Mouse (Mus musculus) lung, adult 2 months (tissue): ENCODE results near the gene Hdgfl3.

Experiments used
- CTCF ChIP-seq: fragments of 200-500 bp; IDR thresholded peaks from 2 replicates; pipeline ENCODE4 v1.5.1; 2011; ENCODE audit warnings: mild to moderate bottlenecking, low read length, control low read depth; ENCODE audit not compliant: insufficient read depth
- POLR2A ChIP-seq: fragments of 200-500 bp; IDR thresholded peaks from 2 replicates; pipeline ENCODE4 v1.6.1; 2011; ENCODE audit warnings: low read depth, mild to moderate bottlenecking, control low read depth, low read length, borderline replicate concordance; ENCODE audit errors: extremely low read depth

- TF ChIP-seq CTCF (no peak), POLR2A (no peak)
Observed at GRCm38 (mm10) chr7:81844801-81845200, 89.5 kb downstream of the Hdgfl3 start.
